Mouse (Mus musculus) limb, embryonic 11.5 days (tissue): ENCODE measurements around the gene Ttc17. TPM values are rescaled to one million over a fixed set of nuclear protein-coding genes. Genes with fewer than 3 reads are reported as not detected.

Experiments
- ATAC-seq: fragments of 200-750 bp; cut with Nextera tagmentation; 2 replicates; pipeline ENCODE4 v1.8.0; 2017; ENCODE audit warnings: low read depth; ENCODE audit not compliant: insufficient number of reproducible peaks, low FRiP score, low TSS enrichment
- DNase-seq: peaks from one replicate; pipeline ENCODE4 v3.0.0-alpha.2; 2015; ENCODE audit warnings: low spot score
- H3K27ac ChIP-seq: fragments of 300-500 bp; sonication (generic); replicated peaks from 2 replicates; pipeline ENCODE4 v1.5.1; 2014; ENCODE audit warnings: low read depth, mild to moderate bottlenecking, low read length
- H3K27me3 ChIP-seq: fragments of 300-500 bp; sonication (generic); 2 replicates; pipeline ENCODE4 v1.6.1; 2014; ENCODE audit warnings: mild to moderate bottlenecking, low read length, mixed read lengths; ENCODE audit not compliant: control insufficient read depth, insufficient read depth
- H3K36me3 ChIP-seq: fragments of 300-500 bp; sonication (generic); 2 replicates; pipeline ENCODE4 v1.6.1; 2014; ENCODE audit warnings: mild to moderate bottlenecking, low read length, moderate library complexity, mixed read lengths; ENCODE audit not compliant: control insufficient read depth, insufficient read depth
- H3K4me1 ChIP-seq: fragments of 300-500 bp; sonication (generic); 2 replicates; pipeline ENCODE4 v1.6.1; 2014; ENCODE audit warnings: low read length, mixed read lengths; ENCODE audit not compliant: control insufficient read depth, insufficient read depth
- H3K4me2 ChIP-seq: fragments of 300-500 bp; sonication (generic); 2 replicates; pipeline ENCODE4 v1.6.1; 2014; ENCODE audit warnings: low read depth, mild to moderate bottlenecking, moderate library complexity; ENCODE audit not compliant: severe bottlenecking
- H3K4me3 ChIP-seq: fragments of 300-500 bp; sonication (generic); 2 replicates; pipeline ENCODE4 v1.5.1; 2014; ENCODE audit warnings: low read depth, low read length
- H3K9ac ChIP-seq: fragments of 300-500 bp; sonication (generic); 2 replicates; pipeline ENCODE4 v1.6.1; 2014; ENCODE audit warnings: mild to moderate bottlenecking, low read length
- H3K9me3 ChIP-seq: fragments of 300-500 bp; sonication (generic); 2 replicates; pipeline ENCODE4 v1.6.1; 2016; ENCODE audit warnings: low read length; ENCODE audit not compliant: control insufficient read depth
- WGBS: fragments of 180-500 bp; shearing (Covaris S2); extraction: QIAGEN DNeasy Blood & Tissue Kit; methylation state at CpG from one replicate; pipeline ENCODE4 v1.1.7; 2014; 5-methylcytosine and 5-hydroxymethylcytosine counted together
- microRNA counts: library from miRNA; unstranded; fragments of <30 nt; microRNA quantifications from one replicate; lab custom pipeline; 2016
- microRNA-seq: library from miRNA; unstranded; fragments of <30 nt; microRNA quantifications from one replicate; pipeline ENCODE4, GENCODE M21; 2016
- polyA plus RNA-seq: library from polyadenylated mRNA; unstranded; fragments of >200 nt; fragmentation: Nextera tagmentation; extraction: Ambion mirVana; gene quantifications from 2 replicates; pipeline ENCODE4 v1.2.1, GENCODE M21; 2014

The Ttc17 gene
- polyA plus RNA-seq, 1 experiment from 2014 or later: 13.2 TPM

DNA sequence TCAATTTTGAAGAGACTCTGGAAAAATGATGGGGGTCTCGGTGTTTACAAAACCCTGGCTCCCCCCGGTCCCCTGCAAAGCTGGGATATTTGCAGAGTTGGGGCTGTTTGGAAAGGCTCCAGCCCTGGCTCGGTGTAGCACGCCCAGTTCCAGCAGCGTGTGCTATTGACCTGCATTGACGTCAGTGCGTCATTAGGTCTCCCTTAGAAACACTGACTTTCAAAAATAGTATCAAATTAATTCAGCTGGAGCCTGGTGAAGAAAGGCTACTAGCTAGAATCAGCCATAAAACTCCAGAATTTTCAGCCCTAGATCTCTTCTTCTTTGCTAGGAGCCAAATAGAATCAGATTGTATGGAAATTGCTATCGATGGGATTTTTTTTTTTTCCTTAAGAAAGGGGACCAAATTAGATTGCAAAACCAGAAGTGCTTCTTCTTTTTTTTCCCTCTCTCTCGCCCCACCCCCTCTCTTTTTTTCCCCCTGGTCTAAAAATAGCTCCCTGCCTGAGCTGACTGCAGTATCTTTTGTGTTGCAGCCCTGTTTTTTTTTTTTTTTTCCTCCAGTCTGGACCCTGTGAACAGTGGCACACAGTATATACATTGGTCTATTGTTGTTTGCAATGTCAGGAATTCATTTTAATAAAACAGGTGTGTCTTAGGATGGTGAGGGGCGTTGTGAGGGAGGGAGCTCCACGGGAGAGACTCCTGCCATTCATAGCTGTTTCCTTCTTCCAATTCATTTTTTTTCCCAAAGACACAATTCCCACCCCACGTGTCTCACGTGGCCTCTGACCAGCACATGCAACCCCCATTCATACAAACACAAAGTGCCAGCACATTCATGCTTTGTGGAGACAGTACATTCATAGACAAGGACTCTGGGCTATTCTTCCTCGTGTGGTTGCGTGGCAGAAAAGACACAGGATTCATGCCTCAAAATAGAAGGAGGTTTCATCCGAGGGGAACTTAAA is 141.0 kb downstream of the Ttc17 start:
- H3K9me3 ChIP-seq: no peaks in the 10 kb centered on the region
- H3K9ac ChIP-seq: no peak overlapping the region
- no peaks in the 10 kb centered on the region for H3K36me3 ChIP-seq
- H3K27ac ChIP-seq: no peak overlapping the region
- H3K4me2 ChIP-seq: peak overlapping the region; percentile 42
- peaks cover 26% of the 10 kb centered on the region for H3K27me3 ChIP-seq
- DNase-seq (peak; percentile 32), ATAC-seq (no peak)
- 11% methylated on average over 16 of the region's 16 CpGs for WGBS
- H3K4me1 ChIP-seq: peaks cover 4% of the 10 kb centered on the region; the same call in 1 of the 2 replicates
- H3K4me3 ChIP-seq: no peak overlapping the region

DNA sequence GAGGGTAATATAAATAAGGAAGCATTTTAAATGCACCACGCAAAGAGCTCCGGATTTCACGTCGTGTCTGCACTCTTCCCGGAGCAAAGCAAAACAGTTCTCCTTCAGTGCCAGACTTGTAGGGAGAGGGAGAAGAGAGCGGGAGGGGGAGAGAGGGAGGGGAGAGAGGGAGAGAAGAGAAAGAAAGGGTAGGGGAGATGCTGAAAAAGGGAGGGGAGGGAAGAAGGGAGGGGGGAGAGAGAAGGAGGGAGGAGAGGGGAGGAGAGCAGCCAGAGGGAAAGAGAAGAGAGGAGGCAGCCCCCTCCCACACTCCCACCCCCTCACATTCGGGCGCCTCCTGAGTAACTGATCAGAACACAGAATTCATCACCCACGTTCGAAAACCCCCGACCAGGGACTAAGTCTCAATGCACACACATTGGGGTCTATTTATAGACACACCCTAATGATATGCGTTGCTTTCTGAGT is 141.8 kb downstream of the Ttc17 start:
- peak; percentile 28 for DNase-seq
- peaks cover 26% of the 10 kb centered on the region for H3K27me3 ChIP-seq
- H3K27ac ChIP-seq: no peak overlapping the region
- no peak for ATAC-seq
- no peak overlapping the region for H3K4me3 ChIP-seq
- H3K36me3 ChIP-seq: no peaks in the 10 kb centered on the region
- peak overlapping the region; percentile 42 for H3K4me2 ChIP-seq
- peaks cover 4% of the 10 kb centered on the region; the same call in 1 of the 2 replicates for H3K4me1 ChIP-seq
- H3K9ac ChIP-seq: no peak overlapping the region
- H3K9me3 ChIP-seq: no peaks in the 10 kb centered on the region
- WGBS: under 1% methylated on average over 12 of the region's 12 CpGs

DNA sequence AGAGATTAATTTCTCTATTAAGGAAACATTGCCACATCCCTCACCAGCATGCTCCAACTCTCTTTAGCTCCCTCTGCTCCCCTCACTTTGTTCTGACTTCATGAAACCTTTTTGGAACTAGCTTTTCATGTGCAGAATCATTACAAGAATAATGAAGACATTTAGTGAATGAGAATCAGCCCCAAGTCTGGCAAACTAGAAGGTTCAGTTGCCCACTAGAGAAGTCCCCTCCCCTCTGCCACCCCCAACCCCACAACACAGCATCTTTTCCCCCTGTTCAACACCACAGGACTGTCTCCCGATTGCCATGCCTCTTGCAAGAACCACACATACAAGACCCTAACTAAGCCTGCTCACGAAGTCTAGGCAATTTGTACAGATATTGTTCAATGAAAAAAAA is 142.5 kb downstream of the Ttc17 start:
- WGBS: 0% methylated on average over 2 of the region's 2 CpGs
- H3K9ac ChIP-seq: no peak overlapping the region
- H3K4me3 ChIP-seq: no peak overlapping the region
- H3K4me1 ChIP-seq: peaks cover 4% of the 10 kb centered on the region; the same call in 1 of the 2 replicates
- H3K36me3 ChIP-seq: no peaks in the 10 kb centered on the region
- H3K27me3 ChIP-seq: peaks cover 26% of the 10 kb centered on the region
- no peaks in the 10 kb centered on the region for H3K9me3 ChIP-seq
- no peak for ATAC-seq
- DNase-seq: no peak
- H3K4me2 ChIP-seq: no peak overlapping the region; the same call in 1 of the 2 replicates
- H3K27ac ChIP-seq: no peak overlapping the region

DNA sequence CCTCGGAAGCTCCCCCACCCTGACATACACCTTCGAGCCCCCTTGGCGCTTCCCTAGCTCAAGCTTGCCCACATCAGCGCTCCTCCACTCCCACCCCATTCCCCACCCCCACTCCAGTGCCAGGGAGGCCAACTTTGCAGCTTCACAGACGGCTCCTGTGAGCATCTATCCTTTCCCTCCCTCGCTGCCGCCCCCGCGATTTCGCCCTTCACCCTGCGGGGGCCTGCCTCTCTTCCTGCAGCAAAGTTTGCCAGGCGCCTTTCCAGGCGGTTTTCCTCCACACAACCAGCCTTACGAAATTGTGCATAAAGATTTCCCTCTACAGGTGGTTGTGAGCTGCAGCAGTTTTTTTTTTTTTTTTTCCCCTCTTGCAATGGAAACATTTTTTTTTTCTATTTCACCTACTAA is 143.0 kb downstream of the Ttc17 start:
- WGBS: 0% methylated on average over 14 of the region's 14 CpGs
- H3K4me3 ChIP-seq: peak overlapping the region; percentile 17
- H3K27me3 ChIP-seq: peaks cover 26% of the 10 kb centered on the region
- ATAC-seq (no peak), DNase-seq (peak; percentile 40)
- no peak overlapping the region for H3K27ac ChIP-seq
- H3K4me2 ChIP-seq: peak overlapping the region; percentile 47
- no peaks in the 10 kb centered on the region for H3K9me3 ChIP-seq
- no peaks in the 10 kb centered on the region for H3K36me3 ChIP-seq
- H3K9ac ChIP-seq: no peak overlapping the region
- H3K4me1 ChIP-seq: peaks cover 4% of the 10 kb centered on the region; the same call in 1 of the 2 replicates

DNA sequence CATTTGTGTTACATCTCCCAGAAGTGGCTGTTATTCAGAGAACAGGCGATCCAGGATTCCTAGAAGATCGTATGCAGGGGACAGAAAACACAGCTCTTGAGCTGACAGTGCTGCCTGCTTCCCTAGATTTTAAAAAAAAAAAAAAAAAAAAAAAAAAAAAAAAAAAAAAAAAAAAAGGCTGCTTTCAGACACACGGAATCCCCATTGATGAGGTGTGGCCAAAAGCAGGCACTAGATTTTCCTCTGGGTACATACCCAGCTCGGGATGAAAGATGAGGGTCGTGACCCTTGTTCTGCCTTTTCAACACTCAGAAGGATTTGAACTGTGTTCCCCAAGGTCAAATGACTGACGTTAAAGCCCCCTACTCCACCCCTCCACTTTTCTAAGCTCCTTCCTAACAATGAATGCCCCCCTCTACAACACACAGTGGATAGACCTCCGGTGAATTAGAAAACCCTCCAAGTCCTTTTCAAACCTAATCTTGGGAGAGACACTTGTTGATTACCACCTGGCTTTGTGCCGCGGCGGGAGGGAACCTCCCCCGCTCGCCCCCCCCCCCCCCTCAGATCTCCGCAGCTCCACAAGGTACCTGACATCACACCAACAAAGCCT is 143.5 kb downstream of the Ttc17 start:
- DNase-seq: no peak
- peaks cover 4% of the 10 kb centered on the region; the same call in 1 of the 2 replicates for H3K4me1 ChIP-seq
- no peak overlapping the region for H3K9ac ChIP-seq
- no peaks in the 10 kb centered on the region for H3K9me3 ChIP-seq
- H3K36me3 ChIP-seq: no peaks in the 10 kb centered on the region
- peak overlapping the region; percentile 47 for H3K4me2 ChIP-seq
- 3% methylated on average over 13 of the region's 13 CpGs for WGBS
- H3K4me3 ChIP-seq: peak overlapping the region; percentile 17
- H3K27me3 ChIP-seq: peaks cover 26% of the 10 kb centered on the region
- no peak overlapping the region for H3K27ac ChIP-seq
- no peak for ATAC-seq

DNA sequence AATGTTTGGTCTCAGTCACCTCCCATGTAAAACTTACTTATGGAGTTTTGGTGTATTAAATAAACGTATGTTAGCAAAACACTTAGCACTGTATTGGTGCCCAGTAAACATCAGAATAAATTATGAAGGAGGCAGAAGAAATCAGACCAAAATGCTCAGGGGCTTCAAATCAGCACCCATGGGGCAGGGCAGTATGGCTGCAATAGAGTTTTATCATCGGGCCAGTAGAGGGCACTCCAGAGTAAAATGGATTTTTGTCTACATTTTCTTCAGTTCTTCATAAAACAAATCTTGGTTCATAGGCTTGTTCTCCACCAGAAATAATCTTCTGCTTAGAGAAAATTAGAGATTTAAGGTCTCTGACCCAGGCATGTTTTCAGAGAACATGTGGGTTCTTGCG is 152.4 kb downstream of the Ttc17 start:
- ATAC-seq: no peak

More for the DNA sequence above, 152.4 kb downstream of the Ttc17 start:
- H3K4me2 ChIP-seq: no peak overlapping the region
- H3K4me3 ChIP-seq: no peak overlapping the region
- DNase-seq: no peak
- H3K9ac ChIP-seq: no peak overlapping the region
- no peaks in the 10 kb centered on the region for H3K9me3 ChIP-seq
- H3K27ac ChIP-seq: no peak overlapping the region
- no peaks in the 10 kb centered on the region for H3K36me3 ChIP-seq
- WGBS: 28% methylated on average over 3 of the region's 3 CpGs
- peaks cover 3% of the 10 kb centered on the region; the same call in 1 of the 2 replicates for H3K27me3 ChIP-seq
- no peaks in the 10 kb centered on the region for H3K4me1 ChIP-seq

MicroRNAs encoded within 50 kb of the gene (microRNA counts, 519-probe panel; counts per million panel counts)
- microRNA mmu-miR-670 (lab: Ali Mortazavi, UCI): not detected

Small RNA genes lying within 50 kb of the gene (microRNA-seq; reads per million reads assigned to microRNA genes)
- not detected for gene Mir670

Other genes with a start within 250 kb of the Ttc17 start
- 114 TPM in 2 replicates for gene Hsd17b12, start 248.7 kb downstream of the Ttc17 start, polyA plus RNA-seq
- gene Api5, start 31.4 kb upstream of the Ttc17 start, polyA plus RNA-seq: 219 and 232 TPM in 2 replicates